In genomic region chr14:52295558-52296264, GRCm38 (mm10) we compare ENCODE assay signal across 8 mouse cellular contexts. TPM values are rescaled to one million over a fixed set of nuclear protein-coding genes. Genes with fewer than 3 reads are reported as not detected.
DNase-seq lines count a peak whose midpoint lies in the region; ATAC-seq and TF ChIP-seq lines count a peak whose summit lies in the region.

No protein-coding gene starts in this region.

- no peak overlapping the region for H3K4me3 ChIP-seq in hindbrain, embryonic 11.5 days (ENCODE audit: low read depth, low read length)
- H3K4me3 ChIP-seq in hindbrain, embryonic 10.5 days, result no peak overlapping the region
- H3K4me3 ChIP-seq in MEL (ENCODE audit: control insufficient read depth in 1 of 2, insufficient read depth in 1 of 2, low read depth in 2 of 2, low read length in 2 of 2), result no peak overlapping the region
- no peak overlapping the region for H3K4me3 ChIP-seq in midbrain, postnatal 0 days (ENCODE audit: low read depth, low read length)

- TF ChIP-seq EP300 in MEL (IDR thresholded peaks at IDR 0.05; ENCODE audit: low read depth in 1 of 2, low read length in 2 of 2), result no peak

- peaks cover 6% of the 10 kb centered on the region; the same call in 1 of the 2 replicates for H3K36me3 ChIP-seq in hindbrain, embryonic 11.5 days (ENCODE audit: control insufficient read depth, insufficient read depth, low read length)
- peaks cover 100% of the 10 kb centered on the region for H3K36me3 ChIP-seq in hindbrain, embryonic 10.5 days
- peaks cover 0 to 23% of the 10 kb centered on the region in 2 experiments; a peak in 2 of 4 replicates for H3K36me3 ChIP-seq in MEL (ENCODE audit: control insufficient read depth in 1 of 2, insufficient read depth in 2 of 2, low read length in 2 of 2)
- H3K36me3 ChIP-seq in midbrain, postnatal 0 days (ENCODE audit: insufficient read depth, low read length), result peaks cover 41% of the 10 kb centered on the region

- H3K27ac ChIP-seq in hindbrain, embryonic 11.5 days (ENCODE audit: low read depth, low read length), result no peak overlapping the region
- H3K27ac ChIP-seq in hindbrain, embryonic 10.5 days, result no peak overlapping the region
- H3K27ac ChIP-seq in MEL (ENCODE audit: control insufficient read depth, low read depth, low read length), result no peak overlapping the region
- no peak overlapping the region for H3K27ac ChIP-seq in midbrain, postnatal 0 days (ENCODE audit: low read depth, low read length)

- peak; percentile 9 to 62 (median 54); a peak in 4 of 6 replicates for TF ChIP-seq CTCF in MEL (IDR thresholded peaks at IDR 0.05 in 2 of 3, conservative IDR thresholded peaks at IDR 0.05 in 1 of 3; ENCODE audit: control insufficient read depth in 1 of 3, insufficient read depth in 1 of 3, low read depth in 2 of 3, low read length in 3 of 3, poor library complexity in 1 of 3, severe bottlenecking in 1 of 3)
- peak; percentile 79 for TF ChIP-seq CTCF in midbrain, postnatal 0 days (IDR thresholded peaks at IDR 0.05)

- WGBS in hindbrain, embryonic 11.5 days, result 76% methylated on average over 6 of the region's 6 CpGs
- 79% methylated on average over 6 of the region's 6 CpGs for WGBS in hindbrain, embryonic 10.5 days
- WGBS in midbrain, postnatal 0 days, result 63% methylated on average over 6 of the region's 6 CpGs

- no peaks in the 10 kb centered on the region; the same call in 1 of the 2 replicates for H3K79me2 ChIP-seq in MEL (ENCODE audit: control insufficient read depth, insufficient read depth, low read length, poor library complexity)

- no peaks in the 10 kb centered on the region for H3K9me3 ChIP-seq in hindbrain, embryonic 11.5 days (ENCODE audit: control insufficient read depth, low read length)
- H3K9me3 ChIP-seq in hindbrain, embryonic 10.5 days, result no peaks in the 10 kb centered on the region
- H3K9me3 ChIP-seq in MEL (replicated peaks; ENCODE audit: insufficient read depth, low read length), result no peaks in the 10 kb centered on the region
- H3K9me3 ChIP-seq in midbrain, postnatal 0 days (ENCODE audit: low read length), result no peaks in the 10 kb centered on the region

- intact Hi-C loops in heart, postnatal 36 days (cut with DNase I), result loop anchor here (1.0 kb wide), 1 partner anchor 43 kb away; no protein-coding TSS in a partner anchor

- no peak overlapping the region for H3K9ac ChIP-seq in hindbrain, embryonic 11.5 days (ENCODE audit: low read depth, low read length)
- no peak overlapping the region for H3K9ac ChIP-seq in MEL (ENCODE audit: control insufficient read depth, low read depth, low read length, poor library complexity, severe bottlenecking)
- H3K9ac ChIP-seq in midbrain, postnatal 0 days (replicated peaks; ENCODE audit: low read length, poor library complexity, severe bottlenecking), result no peak overlapping the region

- H3K27me3 ChIP-seq in hindbrain, embryonic 11.5 days (ENCODE audit: control insufficient read depth, insufficient read depth, low read length), result no peaks in the 10 kb centered on the region
- H3K27me3 ChIP-seq in hindbrain, embryonic 10.5 days (ENCODE audit: insufficient read depth, poor library complexity, severe bottlenecking), result no peaks in the 10 kb centered on the region
- no peaks in the 10 kb centered on the region for H3K27me3 ChIP-seq in MEL (ENCODE audit: control insufficient read depth in 1 of 2, insufficient read depth in 2 of 2, low read length in 2 of 2)
- no peaks in the 10 kb centered on the region for H3K27me3 ChIP-seq in midbrain, postnatal 0 days (ENCODE audit: insufficient read depth, low read length)

- ATAC-seq in hindbrain, embryonic 11.5 days (ENCODE audit: low FRiP score), result peak; percentile 63; the same call in 1 of the 2 replicates
- ATAC-seq in granulocyte monocyte progenitor cell, adult 5-6 weeks (replicated peaks; ENCODE audit: poor library complexity, severe bottlenecking), result peak; percentile 53
- ATAC-seq in midbrain, postnatal 0 days (ENCODE audit: low FRiP score), result peak; percentile 58

- peak; percentile 55 for DNase-seq in hindbrain, embryonic 11.5 days (ENCODE audit: low spot score)
- DNase-seq in hindbrain, embryonic 10.5 days (ENCODE audit: low spot score), result no peak
- peak; percentile 61 for DNase-seq in MEL (ENCODE audit: low read depth, low spot score)
- DNase-seq in midbrain, postnatal 0 days (ENCODE audit: low spot score), result peak; percentile 78
- DNase-seq in heart, postnatal 36 days, result no peak
- DNase-seq in T-cell, adult 2 months (ENCODE audit: low spot score), result no peak
- no peak for DNase-seq in spleen, postnatal 10 days (ENCODE audit: low spot score in 2 of 2)

- peak; percentile 23 for TF ChIP-seq RAD21 in MEL (IDR thresholded peaks at IDR 0.05; ENCODE audit: low read depth, low read length)

- H3K4me1 ChIP-seq in hindbrain, embryonic 11.5 days (replicated peaks; ENCODE audit: control insufficient read depth, insufficient read depth, low read length), result no peaks in the 10 kb centered on the region
- no peaks in the 10 kb centered on the region for H3K4me1 ChIP-seq in hindbrain, embryonic 10.5 days (replicated peaks)
- H3K4me1 ChIP-seq in MEL (ENCODE audit: control insufficient read depth in 1 of 2, insufficient read depth in 2 of 2, low read length in 2 of 2), result no peaks in the 10 kb centered on the region
- H3K4me1 ChIP-seq in midbrain, postnatal 0 days (ENCODE audit: insufficient read depth, low read length), result no peaks in the 10 kb centered on the region

- no peak overlapping the region for H3K4me2 ChIP-seq in hindbrain, embryonic 11.5 days (replicated peaks; ENCODE audit: low read depth, low read length)
- H3K4me2 ChIP-seq in midbrain, postnatal 0 days (ENCODE audit: low read depth, low read length, poor library complexity, severe bottlenecking), result no peak overlapping the region

- no peak for TF ChIP-seq POLR2A in MEL (IDR thresholded peaks at IDR 0.05; ENCODE audit: control insufficient read depth in 1 of 2, insufficient read depth in 1 of 2, low read depth in 1 of 2, low read length in 2 of 2, poor library complexity in 1 of 2)

RNA-seq across cellular contexts. Expression of gene Mettl3, which starts 9.2 kb away (rescaled TPM):
- polyA plus RNA-seq in hindbrain, embryonic 11.5 days (2014; fragmentation: Nextera tagmentation; extraction: Ambion mirVana), result 46.0 and 48.7 TPM in 2 replicates
- polyA plus RNA-seq in hindbrain, embryonic 10.5 days (2016; fragmentation: Nextera tagmentation; extraction: Ambion mirVana), result 57.7 and 64.2 TPM in 2 replicates
- total RNA-seq in MEL (2012; rRNA removed), result 40.3 and 49.8 TPM in 2 replicates
- 10 to 100 TPM in 1 of 2 experiments, not detected in 1; 50.7 TPM for polyA plus RNA-seq in MEL (2012; ENCODE audit: insufficient read depth in 1 of 2, insufficient read length in 2 of 2, low read depth in 1 of 2, low replicate concordance in 2 of 2, missing spikeins in 1 of 2)
- 47.6 and 54.5 TPM in 2 replicates for total RNA-seq in granulocyte monocyte progenitor cell, adult 5-6 weeks (2014; fragmentation: Nextera tagmentation)
- 33.6 and 33.7 TPM in 2 replicates for total RNA-seq in granulocyte monocyte progenitor cell, adult 5-6 weeks (2017)
- total RNA-seq in midbrain, postnatal 0 days (2014; rRNA removed), result 19.6 and 22.6 TPM in 2 replicates
- polyA plus RNA-seq in midbrain, postnatal 0 days (2015; fragmentation: Nextera tagmentation; extraction: Ambion mirVana), result 24.1 and 24.2 TPM in 2 replicates
- total RNA-seq in heart, postnatal 36 days (2021), result 10 to 100 TPM; 16.5 to 18.1 TPM

RNA-seq across cellular contexts. Expression of gene Rab2b, which starts 16.4 kb away (rescaled TPM):
- 44.1 and 45.2 TPM in 2 replicates for polyA plus RNA-seq in hindbrain, embryonic 11.5 days (2014; fragmentation: Nextera tagmentation; extraction: Ambion mirVana)
- 29.2 and 36.2 TPM in 2 replicates for polyA plus RNA-seq in hindbrain, embryonic 10.5 days (2016; fragmentation: Nextera tagmentation; extraction: Ambion mirVana)
- 2.9 and 3.0 TPM in 2 replicates for total RNA-seq in MEL (2012; rRNA removed)
- 1 to 10 TPM in 1 of 2 experiments, not detected in 1; 5.9 TPM for polyA plus RNA-seq in MEL (2012; ENCODE audit: insufficient read depth in 1 of 2, insufficient read length in 2 of 2, low read depth in 1 of 2, low replicate concordance in 2 of 2, missing spikeins in 1 of 2)
- total RNA-seq in granulocyte monocyte progenitor cell, adult 5-6 weeks (2014; fragmentation: Nextera tagmentation), result 10.5 and 21.9 TPM in 2 replicates
- total RNA-seq in granulocyte monocyte progenitor cell, adult 5-6 weeks (2017), result 4.1 and 8.7 TPM in 2 replicates
- 56.7 and 57.7 TPM in 2 replicates for total RNA-seq in midbrain, postnatal 0 days (2014; rRNA removed)
- 48.2 and 57.6 TPM in 2 replicates for polyA plus RNA-seq in midbrain, postnatal 0 days (2015; fragmentation: Nextera tagmentation; extraction: Ambion mirVana)
- total RNA-seq in heart, postnatal 36 days (2021), result 1 to 10 TPM; 4.1 to 7.2 TPM

RNA-seq across cellular contexts. Expression of gene Tox4, which starts 16.8 kb away (rescaled TPM):
- polyA plus RNA-seq in hindbrain, embryonic 11.5 days (2014; fragmentation: Nextera tagmentation; extraction: Ambion mirVana), result 55.3 and 60.1 TPM in 2 replicates
- 52.1 and 55.4 TPM in 2 replicates for polyA plus RNA-seq in hindbrain, embryonic 10.5 days (2016; fragmentation: Nextera tagmentation; extraction: Ambion mirVana)
- total RNA-seq in MEL (2012; rRNA removed), result 35.1 and 39.0 TPM in 2 replicates
- polyA plus RNA-seq in MEL (2012; ENCODE audit: insufficient read depth in 1 of 2, insufficient read length in 2 of 2, low read depth in 1 of 2, low replicate concordance in 2 of 2, missing spikeins in 1 of 2), result 10 to 100 TPM in 1 of 2 experiments, not detected in 1; 42.2 TPM
- 44.1 and 47.1 TPM in 2 replicates for total RNA-seq in granulocyte monocyte progenitor cell, adult 5-6 weeks (2014; fragmentation: Nextera tagmentation)
- 43.1 and 45.9 TPM in 2 replicates for total RNA-seq in granulocyte monocyte progenitor cell, adult 5-6 weeks (2017)
- 54.7 and 58.5 TPM in 2 replicates for total RNA-seq in midbrain, postnatal 0 days (2014; rRNA removed)
- polyA plus RNA-seq in midbrain, postnatal 0 days (2015; fragmentation: Nextera tagmentation; extraction: Ambion mirVana), result 44.9 and 47.7 TPM in 2 replicates
- 10 to 100 TPM; 35.7 to 38.8 TPM for total RNA-seq in heart, postnatal 36 days (2021)

RNA-seq across cellular contexts. Expression of gene Sall2, which starts 32.9 kb away (rescaled TPM):
- 37.7 and 45.0 TPM in 2 replicates for polyA plus RNA-seq in hindbrain, embryonic 11.5 days (2014; fragmentation: Nextera tagmentation; extraction: Ambion mirVana)
- 56.9 and 60.3 TPM in 2 replicates for polyA plus RNA-seq in hindbrain, embryonic 10.5 days (2016; fragmentation: Nextera tagmentation; extraction: Ambion mirVana)
- not detected in 2 replicates for total RNA-seq in MEL (2012; rRNA removed)
- polyA plus RNA-seq in MEL (2012; ENCODE audit: insufficient read depth in 1 of 2, insufficient read length in 2 of 2, low read depth in 1 of 2, low replicate concordance in 2 of 2, missing spikeins in 1 of 2), result not detected
- total RNA-seq in granulocyte monocyte progenitor cell, adult 5-6 weeks (2014; fragmentation: Nextera tagmentation), result 0.45 TPM in 1 of 2 replicates, not detected in the other
- total RNA-seq in granulocyte monocyte progenitor cell, adult 5-6 weeks (2017), result 0.39 and 0.46 TPM in 2 replicates
- total RNA-seq in midbrain, postnatal 0 days (2014; rRNA removed), result 98.8 and 112 TPM in 2 replicates
- 37.8 and 39.0 TPM in 2 replicates for polyA plus RNA-seq in midbrain, postnatal 0 days (2015; fragmentation: Nextera tagmentation; extraction: Ambion mirVana)
- total RNA-seq in heart, postnatal 36 days (2021), result 1 to 10 TPM; 2.0 to 2.4 TPM

RNA-seq across cellular contexts. Expression of gene Chd8, which starts 38.1 kb away (rescaled TPM):
- 54.9 and 62.3 TPM in 2 replicates for polyA plus RNA-seq in hindbrain, embryonic 11.5 days (2014; fragmentation: Nextera tagmentation; extraction: Ambion mirVana)
- 38.7 and 44.5 TPM in 2 replicates for polyA plus RNA-seq in hindbrain, embryonic 10.5 days (2016; fragmentation: Nextera tagmentation; extraction: Ambion mirVana)
- total RNA-seq in MEL (2012; rRNA removed), result 46.5 and 47.5 TPM in 2 replicates
- polyA plus RNA-seq in MEL (2012; ENCODE audit: insufficient read depth in 1 of 2, insufficient read length in 2 of 2, low read depth in 1 of 2, low replicate concordance in 2 of 2, missing spikeins in 1 of 2), result 10 to 100 TPM; 73.5 to 85.6 TPM
- 71.1 and 96.4 TPM in 2 replicates for total RNA-seq in granulocyte monocyte progenitor cell, adult 5-6 weeks (2014; fragmentation: Nextera tagmentation)
- total RNA-seq in granulocyte monocyte progenitor cell, adult 5-6 weeks (2017), result 60.1 and 63.5 TPM in 2 replicates
- total RNA-seq in midbrain, postnatal 0 days (2014; rRNA removed), result 109 and 128 TPM in 2 replicates
- 27.9 and 31.9 TPM in 2 replicates for polyA plus RNA-seq in midbrain, postnatal 0 days (2015; fragmentation: Nextera tagmentation; extraction: Ambion mirVana)
- total RNA-seq in heart, postnatal 36 days (2021), result 10 to 100 TPM; 38.6 to 43.2 TPM

Comparison
In these comparisons a context has a peak if more than half of its experiments do, and no peak if none do; other contexts are left out.
1. DNase-seq: peak in hindbrain, embryonic 11.5 days (single experiment), MEL (single experiment) and midbrain, postnatal 0 days (single experiment); none in hindbrain, embryonic 10.5 days (single experiment), heart, postnatal 36 days (0 of 2), T-cell, adult 2 months (single experiment) and spleen, postnatal 10 days (0 of 2).
2. Peak in every context shown above with its lines, with median percentiles within 50 percentile points of each other: ATAC-seq.